Mouse (Mus musculus): ENCODE measurements at regions not wholly inside any gene's neighbourhood (a gene's known extent, or its start where the extent isn't known, plus 50 kb on each side); places are given as distances from the start of the nearest gene placed in this dataset.

DNA sequence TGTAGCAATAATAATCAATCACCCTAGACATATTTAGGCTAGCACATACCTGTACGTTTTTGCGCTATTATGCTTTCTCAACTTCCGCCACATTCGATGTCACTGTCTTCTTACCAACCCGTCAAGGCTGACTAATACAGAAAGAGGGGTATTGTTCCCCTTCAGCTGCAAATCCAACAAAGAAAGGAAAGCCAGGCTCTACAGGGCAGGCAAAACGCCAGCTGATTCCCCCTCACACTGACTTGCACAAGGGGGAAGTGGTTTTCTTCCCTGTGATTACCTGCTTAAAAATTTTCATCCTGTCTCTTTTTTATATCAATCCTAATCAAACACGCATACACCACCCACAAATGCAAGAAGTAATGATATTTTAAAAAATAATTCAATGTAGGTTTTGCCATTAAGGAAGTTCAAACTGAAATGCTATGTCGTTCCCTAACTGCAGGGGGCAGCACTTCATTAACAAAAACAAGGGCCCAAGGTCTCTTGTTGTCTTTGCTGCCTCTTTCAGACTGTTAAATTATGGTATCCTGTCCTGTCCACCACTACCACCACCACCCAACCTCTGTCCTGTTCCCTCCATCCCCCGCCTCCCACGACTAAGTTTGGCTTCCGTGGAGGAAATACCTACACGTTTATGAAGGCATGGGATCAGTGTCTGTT, 195.4 kb downstream of the Gm11077 start:
- peak; percentile 16 to 75 for DNase-seq (ENCODE audit: inconsistent age in 2 of 2, low spot score in 1 of 2)

DNA sequence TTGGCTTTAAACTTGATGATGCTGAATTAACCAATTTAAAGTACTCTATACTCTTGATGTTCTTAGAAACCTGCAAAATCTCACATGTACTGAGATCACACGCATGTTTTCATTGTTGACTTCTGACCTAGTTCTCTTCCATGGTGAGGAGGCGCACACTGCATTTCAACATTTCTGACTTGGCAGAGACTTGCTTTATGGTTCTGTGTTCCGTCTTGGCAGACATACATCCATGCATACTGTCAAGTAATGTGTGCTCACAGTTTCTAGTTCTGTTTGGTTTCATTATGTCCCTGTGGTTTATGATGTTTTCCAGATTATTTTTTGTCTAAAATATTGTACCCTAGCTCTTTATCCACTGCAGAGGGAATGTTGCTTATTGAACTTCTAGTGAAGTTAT, 198.5 kb downstream of the Gm11077 start:
- no peak for DNase-seq (ENCODE audit: inconsistent age in 2 of 2, low spot score in 1 of 2)

DNA sequence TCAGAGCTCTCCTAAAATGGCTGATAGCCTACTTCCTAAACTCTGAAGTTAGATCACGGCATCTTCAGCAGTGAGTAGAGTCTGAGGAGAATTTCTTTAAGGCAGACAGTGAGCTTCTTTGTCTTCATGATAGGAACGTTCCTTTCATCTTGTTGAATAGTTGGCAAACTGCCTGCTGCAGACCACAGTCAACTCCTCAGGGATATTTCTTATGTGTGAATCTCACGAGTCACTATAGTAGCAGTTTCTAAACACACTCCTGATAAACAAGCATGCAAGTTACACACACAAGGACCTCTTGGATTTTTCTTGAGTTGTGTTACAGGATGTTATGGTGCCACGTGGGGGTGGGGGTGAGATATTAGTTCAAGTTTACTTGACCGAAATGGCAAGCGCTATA, 205.2 kb downstream of the Gm11077 start:
- DNase-seq (ENCODE audit: inconsistent age in 2 of 2, low spot score in 1 of 2): no peak

DNA sequence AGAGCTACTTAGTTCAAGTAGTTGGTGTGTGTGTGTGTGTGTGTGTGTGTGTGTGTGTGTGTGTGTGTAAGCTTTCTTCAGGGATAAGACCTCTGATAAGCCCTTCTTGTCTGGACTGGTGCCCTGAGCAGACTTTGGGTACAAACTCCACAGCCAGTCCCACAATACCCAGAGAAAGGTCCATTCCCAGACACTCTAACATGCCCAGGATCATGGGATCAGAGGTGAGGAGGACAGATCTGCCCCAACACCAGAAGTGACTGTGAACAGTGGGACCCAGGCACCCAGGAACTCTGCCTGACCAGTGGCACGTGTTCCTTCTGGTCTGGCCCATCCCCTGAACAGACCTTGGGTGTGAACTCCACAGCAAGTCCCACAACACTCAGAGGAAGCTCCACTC, 208.9 kb downstream of the Gm11077 start:
- no peak for DNase-seq (ENCODE audit: inconsistent age in 2 of 2, low spot score in 1 of 2)

DNA sequence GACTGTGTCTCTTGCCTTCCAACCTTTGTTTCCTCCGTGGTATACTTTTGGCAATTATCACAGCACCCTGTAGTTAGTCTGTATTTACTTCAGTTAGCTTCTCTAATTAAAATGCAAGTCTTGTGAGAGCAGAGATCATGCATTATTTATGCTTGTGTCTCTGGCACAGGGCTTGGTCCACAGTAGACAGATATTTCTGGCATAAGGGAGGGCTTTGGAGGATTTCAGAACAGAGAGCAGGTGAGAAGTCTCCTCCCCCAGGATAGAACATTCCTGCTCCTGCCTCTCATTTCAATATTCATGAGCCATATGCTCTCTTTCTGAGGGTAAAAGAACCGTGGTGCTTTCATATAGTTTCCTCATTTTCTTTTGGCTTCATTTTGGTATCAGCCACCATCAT, 217.6 kb downstream of the Gm11077 start:
- DNase-seq (ENCODE audit: inconsistent age in 2 of 2, low spot score in 1 of 2): no peak

DNA sequence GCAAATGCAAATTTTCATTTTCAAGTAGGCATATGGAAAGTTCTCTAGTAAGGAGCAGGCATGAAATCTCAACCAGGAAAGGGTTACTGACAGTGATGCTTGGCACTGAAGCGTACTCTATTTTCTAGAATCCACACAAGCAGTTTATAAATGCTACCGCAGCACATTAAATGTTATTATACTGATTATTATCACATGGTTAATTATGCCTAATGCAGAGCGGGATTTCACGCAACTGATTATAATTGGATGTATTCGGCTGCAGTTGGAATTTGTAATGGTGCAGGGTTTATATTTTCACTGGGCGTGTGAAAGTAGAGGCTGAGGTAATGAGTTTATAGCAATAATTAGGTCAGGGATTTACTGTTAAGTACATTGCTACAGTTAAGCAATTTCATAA, 221.4 kb downstream of the Gm11077 start:
- DNase-seq (ENCODE audit: inconsistent age in 2 of 2, low spot score in 1 of 2): no peak

DNA sequence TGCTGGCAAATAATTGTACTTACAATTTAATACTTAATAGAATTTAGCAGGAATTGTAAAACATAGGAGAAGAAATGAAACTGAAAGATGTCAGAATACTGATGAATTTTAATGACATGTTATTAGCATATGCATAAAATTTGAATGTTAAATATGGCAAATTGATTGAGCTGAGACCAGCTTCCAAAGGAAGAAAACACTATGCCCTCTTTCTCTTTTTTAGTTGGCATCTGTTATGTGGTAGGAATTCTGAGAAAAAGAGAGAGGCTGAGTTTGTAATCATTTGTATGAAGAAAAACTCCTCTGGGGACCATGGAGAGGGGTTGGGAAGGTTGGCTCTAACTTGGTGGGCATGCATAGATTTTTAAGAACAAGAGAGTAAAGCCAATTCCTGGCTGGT, 224.2 kb downstream of the Gm11077 start:
- no peak for DNase-seq (ENCODE audit: inconsistent age in 2 of 2, low spot score in 1 of 2)

DNA sequence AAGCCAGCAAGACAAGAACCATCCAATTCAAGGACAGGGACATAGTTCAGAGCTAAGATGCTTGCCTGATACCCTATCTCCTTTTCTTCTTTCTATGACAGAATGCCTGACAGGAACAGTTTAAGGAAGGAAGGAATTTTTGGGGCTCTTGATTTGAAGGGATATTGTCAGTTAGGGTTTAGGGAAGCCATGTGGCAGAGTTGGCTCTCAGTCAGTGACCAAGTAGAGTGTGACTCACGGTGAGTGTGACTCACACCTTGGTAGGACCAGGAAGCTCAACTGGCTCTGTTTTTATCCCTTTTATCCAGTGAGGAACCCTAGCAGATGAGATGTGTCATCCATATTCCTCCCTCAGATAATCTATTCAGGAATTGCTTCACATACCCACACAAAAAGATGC, 224.6 kb downstream of the Gm11077 start:
- peak in 1 of 2 experiments; percentile 38 for DNase-seq (ENCODE audit: inconsistent age in 2 of 2, low spot score in 1 of 2)

DNA sequence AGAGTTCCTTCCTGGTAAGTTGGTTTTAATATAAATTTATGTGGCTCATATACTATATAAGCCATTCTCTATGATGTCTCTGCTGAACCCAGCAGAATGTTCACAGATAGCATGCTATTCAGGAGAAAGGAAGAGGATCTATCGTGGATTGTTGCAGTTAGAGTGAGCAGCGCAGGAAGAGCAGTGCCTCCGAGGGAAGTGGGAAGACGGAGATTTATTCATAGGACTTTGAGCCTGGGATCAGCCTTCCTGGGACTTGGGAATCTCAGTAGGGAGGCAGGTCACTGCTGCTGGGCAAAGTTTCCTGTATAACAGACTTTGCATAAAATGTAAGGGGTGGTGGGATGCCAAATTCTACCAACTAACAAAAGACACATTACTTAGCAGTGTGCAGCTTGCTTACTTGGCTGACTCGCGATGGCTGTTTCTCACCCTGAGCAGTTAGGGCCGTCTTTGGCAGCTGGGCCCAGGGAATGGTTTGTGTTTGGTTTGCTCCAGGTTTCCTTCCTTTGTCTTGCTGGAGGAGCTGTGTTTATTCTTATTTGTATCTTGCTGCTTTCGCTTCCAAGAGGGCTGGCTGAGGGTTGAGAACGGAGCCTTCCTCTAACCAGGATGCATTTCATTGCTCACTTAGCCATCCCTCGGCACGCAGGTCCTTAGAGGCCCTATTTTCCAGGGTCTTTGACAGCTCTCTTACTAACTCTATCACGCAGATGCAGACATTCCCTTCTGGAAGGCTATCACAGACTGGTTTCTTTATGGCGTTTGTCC, 226.9 kb downstream of the Gm11077 start:
- DNase-seq (ENCODE audit: inconsistent age in 2 of 2, low spot score in 1 of 2): no peak

DNA sequence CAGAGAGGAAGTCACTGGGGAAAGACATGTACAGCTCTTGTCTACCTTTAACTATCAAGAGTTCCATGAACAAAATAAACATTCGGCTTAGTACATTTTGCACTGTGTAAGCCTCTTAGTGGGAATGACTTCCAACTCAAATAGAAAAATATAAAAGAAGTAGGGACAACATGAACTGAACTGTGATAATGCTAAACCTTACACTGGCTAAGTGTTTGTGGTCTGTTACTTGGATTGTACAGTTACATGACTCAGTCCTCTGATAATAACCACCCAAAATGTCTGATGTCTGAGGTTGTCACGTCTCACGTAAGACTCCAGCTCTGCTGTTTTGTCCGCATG, 227.4 kb downstream of the Gm11077 start:
- DNase-seq (ENCODE audit: inconsistent age in 2 of 2, low spot score in 1 of 2): no peak

DNA sequence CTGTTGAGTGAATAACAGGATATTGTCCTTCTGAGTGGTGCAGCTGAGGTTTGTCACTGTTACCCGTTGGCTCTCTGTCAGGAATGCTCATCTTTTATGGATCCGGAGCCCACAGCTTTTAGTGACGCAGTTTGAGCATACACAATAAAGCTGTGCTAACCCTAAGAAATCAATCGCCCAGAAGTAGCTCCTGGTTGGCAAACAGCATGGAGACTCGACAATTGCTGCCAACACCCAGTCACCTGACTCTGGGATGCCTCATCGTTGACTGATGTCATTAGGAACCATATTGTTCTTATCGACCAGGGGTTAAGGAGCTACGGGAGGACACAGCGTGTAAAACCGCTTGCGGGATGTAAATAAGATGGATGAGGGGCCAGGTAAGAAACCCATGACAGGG, 232.9 kb downstream of the Gm11077 start:
- DNase-seq (ENCODE audit: inconsistent age in 2 of 2, low spot score in 1 of 2): no peak

DNA sequence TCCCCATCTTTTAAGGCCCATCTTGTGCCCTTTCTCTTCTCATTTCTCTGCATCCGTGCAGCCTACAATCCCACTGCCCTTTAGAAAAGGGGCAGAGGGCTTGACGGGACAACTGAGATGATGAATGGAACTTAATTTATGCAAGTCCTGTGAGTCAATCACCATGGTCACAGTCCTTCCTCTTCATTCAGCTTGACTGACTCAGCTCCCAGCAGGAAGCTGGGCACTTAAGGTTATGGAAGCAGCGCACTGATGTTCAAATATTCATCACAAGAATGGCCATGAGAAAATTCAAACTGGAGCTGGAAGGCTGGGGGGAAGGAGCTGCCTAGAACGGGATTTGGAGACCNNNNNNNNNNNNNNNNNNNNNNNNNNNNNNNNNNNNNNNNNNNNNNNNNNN, 233.5 kb downstream of the Gm11077 start:
- peak in 1 of 2 experiments; percentile 27 for DNase-seq (ENCODE audit: inconsistent age in 2 of 2, low spot score in 1 of 2)

DNA sequence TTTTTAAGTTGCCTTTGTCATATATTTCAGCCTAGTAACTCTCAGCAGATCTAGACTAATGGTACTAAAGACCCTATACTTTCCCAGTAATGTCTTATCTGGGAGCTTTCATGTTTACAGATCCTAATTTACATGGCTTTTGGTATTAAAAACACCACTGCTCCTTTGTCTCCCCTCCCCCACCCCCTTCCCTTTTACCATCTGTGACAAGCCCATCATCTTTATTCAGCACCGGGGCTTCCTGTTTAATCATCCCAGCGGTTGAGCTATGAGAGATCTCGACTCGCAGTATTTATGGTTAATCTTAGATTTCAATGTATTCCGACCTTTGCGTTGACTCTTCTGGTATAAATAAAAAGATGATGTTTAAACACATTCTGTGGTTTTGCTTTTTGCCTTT, 244.6 kb downstream of the Gm11077 start:
- no peak for DNase-seq (ENCODE audit: inconsistent age in 2 of 2, low spot score in 1 of 2)

DNA sequence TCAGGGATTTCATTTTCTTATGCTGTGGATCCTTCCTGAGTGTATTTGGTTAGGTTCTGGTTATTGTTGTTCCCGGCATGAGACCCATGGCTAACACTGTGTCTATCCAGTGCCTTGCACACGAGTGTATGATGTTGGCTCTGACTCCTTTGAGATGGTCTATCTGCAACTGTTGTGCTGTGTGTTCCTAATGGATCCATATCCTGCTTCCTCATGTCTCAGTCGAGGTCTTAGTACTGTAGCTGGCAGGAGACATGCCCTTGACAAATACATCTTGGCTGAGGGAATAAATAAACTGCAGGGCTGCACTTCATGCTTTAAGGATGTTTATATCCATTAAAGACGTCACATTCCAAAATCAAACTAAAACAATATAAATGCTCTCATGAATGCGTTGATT, 247.9 kb downstream of the Gm11077 start:
- no peak for DNase-seq (ENCODE audit: inconsistent age in 2 of 2, low spot score in 1 of 2)

DNA sequence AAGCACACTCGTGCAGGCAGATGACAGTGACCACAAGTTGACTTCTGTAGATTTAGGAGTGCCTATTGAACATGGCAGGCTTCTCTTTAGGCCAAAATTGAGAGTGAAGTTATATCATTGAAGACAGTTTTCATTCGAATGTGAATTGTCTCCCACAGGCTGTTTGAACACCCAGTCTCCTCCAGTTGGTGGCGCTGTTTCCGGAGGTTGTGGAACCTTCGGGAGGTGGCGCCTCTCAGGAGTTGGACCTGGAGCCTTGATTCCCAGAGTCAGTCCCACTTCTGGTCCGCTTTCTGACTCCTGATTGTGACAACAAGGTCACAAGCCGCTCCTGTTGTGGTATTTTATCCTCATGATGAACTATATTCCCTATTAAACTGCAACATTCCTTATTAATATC, 254.5 kb downstream of the Gm11077 start:
- DNase-seq (ENCODE audit: inconsistent age in 2 of 2, low spot score in 1 of 2): no peak

DNA sequence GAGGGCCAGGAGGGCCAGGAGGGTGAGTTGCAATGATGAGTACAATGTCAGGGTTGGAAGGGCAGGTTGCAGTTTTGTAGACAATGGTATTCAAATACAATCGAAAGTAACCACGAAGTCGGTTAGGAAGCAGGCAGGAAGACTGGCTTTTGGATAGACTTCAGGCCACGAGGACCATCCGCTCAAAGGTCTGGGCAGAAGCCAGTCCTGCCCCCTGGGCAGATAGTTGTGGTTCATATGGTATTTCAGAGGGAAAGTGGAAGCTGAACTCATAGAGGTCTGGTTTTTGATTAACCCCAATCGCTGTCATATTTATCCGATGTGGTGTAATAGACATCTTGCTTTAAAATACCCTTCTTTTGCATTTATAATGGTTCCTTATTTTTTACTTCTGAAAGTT, 255.2 kb downstream of the Gm11077 start:
- DNase-seq (ENCODE audit: inconsistent age in 2 of 2, low spot score in 1 of 2): no peak

DNA sequence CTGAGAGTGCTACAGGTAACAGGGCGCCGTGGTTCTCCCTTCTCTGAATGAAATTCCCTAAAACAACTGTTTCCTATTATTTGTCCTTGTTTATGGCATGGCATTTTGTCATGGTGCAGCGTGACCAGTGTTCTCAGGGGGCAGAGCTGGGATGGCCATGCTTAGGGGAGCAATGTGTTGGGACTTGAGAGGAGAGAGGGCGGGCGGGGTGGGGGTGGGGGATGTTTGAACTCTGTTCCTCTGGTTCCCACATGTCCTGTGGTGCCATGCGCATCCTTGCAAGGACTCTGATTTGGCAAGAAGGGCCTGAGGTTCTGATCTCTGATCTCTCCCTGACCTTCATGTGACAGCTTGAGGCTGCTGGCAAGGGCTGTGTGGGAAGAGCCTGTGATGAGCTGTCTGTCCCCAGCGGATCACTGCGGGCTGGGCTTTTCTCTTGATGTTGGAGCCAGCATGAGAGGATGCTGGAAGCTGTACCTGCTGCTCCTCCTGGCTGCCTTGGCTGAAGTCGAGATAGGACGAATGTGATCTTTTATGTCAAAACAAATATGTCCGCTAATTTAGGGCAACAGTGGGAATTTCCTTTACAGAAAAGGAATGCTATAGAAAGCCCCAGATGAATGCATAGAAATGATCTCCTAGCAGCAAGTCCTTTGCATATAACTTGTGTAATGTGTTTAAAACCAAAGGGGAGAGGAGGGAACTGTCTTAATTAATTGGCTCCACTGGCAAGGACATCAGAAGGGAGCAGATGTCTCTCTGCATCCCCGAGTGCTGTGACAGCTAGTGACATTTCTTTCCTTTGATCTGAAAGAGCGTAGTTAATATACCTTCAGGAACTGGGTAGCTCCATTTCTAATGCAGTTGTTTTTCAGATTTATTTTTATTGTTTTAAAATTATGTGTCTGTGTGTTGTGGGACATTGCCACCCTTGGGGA, 255.2 kb upstream of the Pde3a start:
- peak; percentile 8 to 37 for DNase-seq (ENCODE audit: inconsistent age in 2 of 2, low spot score in 1 of 2)

DNA sequence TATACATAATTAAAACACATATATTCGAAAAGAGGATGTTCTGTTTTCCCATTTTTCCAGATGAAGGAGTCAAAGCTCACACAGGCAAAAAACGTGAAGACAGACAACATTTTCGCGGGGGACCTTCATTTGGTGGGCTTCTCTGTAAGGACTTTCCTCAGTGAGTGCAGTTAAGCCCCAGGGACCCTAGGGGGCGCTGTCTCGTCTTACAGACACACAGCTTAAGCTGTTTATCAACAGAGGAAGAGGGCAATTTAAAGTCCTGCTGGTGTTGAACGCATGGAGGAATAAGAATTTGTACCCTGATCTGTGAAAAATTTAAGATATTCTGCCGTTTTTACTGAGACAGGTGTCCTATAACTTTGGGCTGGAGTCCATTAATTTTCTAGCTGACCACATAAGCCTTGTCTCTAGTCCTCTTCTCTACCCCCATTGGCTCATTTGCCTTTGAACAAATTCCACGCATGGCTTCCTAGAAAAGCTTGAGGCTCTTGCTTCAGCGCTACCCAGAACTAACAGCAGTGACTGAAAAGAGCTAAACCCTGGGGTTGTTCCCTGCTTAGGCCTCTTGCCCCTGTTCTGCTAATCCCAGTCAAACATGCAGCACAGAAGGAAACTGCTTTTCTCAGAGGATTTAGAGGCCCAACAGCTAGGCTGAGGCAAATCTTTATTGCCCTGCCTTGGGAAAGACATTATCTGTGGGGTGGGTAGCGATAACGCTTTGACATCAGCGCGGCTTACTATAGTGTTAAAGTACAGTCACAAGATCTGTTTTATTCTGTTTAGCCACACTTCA, 253.5 kb upstream of the Pde3a start:
- DNase-seq (ENCODE audit: inconsistent age in 2 of 2, low spot score in 1 of 2): peak in 1 of 2 experiments; percentile 46

DNA sequence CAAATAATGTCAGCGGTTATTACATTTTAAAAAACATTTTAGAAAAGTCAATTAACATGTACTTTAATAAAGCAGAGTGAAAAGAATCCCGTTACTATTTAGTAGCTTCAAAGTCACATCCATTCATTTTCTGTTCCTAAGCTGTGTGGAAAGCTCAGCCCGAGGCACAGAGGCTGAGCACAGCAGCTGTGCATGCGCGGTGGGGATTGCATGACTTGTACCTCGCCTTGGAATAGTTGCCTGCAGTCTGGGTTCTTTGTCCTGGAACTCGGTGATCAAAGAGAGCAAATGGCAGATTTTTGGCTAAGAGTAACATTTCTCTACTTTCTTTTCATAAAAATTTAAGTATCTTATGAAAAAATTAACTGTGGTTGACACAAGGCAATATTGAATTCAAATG, 251.0 kb upstream of the Pde3a start:
- DNase-seq (ENCODE audit: inconsistent age in 2 of 2, low spot score in 1 of 2): no peak

DNA sequence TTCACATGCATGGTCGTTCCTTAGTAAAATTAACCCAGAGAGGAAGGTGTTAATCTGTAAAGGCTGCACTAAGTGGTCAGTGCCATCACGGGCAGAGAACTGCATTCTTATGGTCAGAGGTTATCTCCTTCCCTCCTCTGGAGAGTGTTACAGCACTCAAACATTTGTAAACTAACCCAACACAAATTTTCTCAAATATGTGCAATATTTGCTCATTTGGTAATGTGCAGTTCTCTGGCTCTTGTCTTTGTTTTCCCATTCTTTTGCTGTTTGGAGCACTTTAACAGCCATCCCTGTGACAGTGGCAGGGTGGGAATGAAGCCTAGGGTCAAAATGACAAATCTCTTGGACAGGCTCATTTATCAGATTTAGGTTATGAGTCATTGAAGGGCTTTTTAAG, 248.5 kb upstream of the Pde3a start:
- no peak for DNase-seq (ENCODE audit: inconsistent age in 2 of 2, low spot score in 1 of 2)

DNA sequence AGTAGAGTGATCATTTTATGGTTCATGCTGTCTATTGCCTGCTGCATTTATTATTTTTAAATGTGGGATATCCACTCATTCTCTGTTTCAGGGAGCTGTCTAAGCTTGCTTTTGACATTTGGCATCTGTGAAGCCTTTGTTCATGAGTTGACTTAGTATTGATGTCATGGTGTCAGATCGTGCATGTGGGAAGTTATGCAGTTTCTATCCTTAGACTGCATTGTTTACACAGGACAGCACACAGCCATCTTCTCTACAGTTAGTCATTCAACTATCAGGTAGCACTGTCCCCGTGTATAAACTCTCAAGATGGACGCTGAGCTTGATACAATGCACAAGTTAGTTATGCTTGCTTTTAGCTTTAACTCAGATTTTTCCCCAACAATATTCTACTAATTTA, 247.8 kb upstream of the Pde3a start:
- no peak for DNase-seq (ENCODE audit: inconsistent age in 2 of 2, low spot score in 1 of 2)

Measured in adrenal gland, adult (tissue).